ENCODE assay signal across 11 mouse cellular contexts in the genomic region with DNA sequence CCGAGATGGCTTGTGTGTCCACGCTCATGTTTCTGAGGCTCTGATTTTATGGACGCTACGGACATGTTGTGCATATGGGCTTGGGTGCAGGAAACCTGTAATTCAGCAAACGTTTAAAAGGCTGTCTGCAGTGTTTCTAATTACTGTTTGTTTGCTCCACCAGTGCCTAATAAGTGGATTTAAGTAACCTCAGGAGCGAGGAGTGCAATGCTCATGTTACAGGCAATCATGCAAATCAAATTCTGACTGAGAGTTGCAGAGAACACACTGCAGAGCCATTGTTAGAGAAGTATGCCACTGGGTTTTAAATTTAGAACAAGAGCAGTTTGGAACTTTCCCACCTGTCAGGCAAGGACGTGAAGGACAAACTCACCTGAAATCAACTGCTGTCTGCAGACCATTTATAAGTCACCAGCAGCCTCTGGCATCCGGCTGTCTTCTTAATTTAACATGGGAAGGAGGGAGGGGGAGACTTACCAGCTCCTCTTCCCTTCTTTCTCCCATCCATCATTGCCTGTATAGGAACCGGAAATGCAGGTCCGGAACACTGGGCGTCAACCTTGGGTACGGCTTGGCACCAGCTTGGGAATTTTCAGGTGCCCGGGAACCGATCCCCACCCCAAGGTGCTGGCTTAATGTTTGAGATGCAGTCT. TPM values are rescaled to one million over a fixed set of nuclear protein-coding genes. Genes with fewer than 3 reads are reported as not detected.
DNase-seq lines count a peak whose midpoint lies in the region; ATAC-seq and TF ChIP-seq lines count a peak whose summit lies in the region.
"Had no signal": no experiment of that assay in that cellular context is flagged by ENCODE, and none has a peak within 500 bp of the region (broad histone marks: within the 10 kb centered on the region; RNA-seq: fewer than 3 reads in every experiment).

No protein-coding gene starts in this region.

- no peak for DNase-seq in heart, adult 2 months
- DNase-seq in R1 (ENCODE audit: low read depth, low spot score), result peak; percentile 86
- no peak for DNase-seq in left cerebral cortex, postnatal 4 days
- no peak for DNase-seq in urinary bladder, postnatal 4 days (ENCODE audit: low spot score in 2 of 2)
- no peak for DNase-seq in right cerebral cortex, postnatal 10 days (ENCODE audit: low spot score in 2 of 2)
- DNase-seq: thymus, postnatal 4 days had no signal

- no peak for TF ChIP-seq EP300 in heart, adult 2 months (IDR thresholded peaks at IDR 0.05; ENCODE audit: insufficient read depth, low read depth, low read length)

- peaks cover 24 to 38% of the 10 kb centered on the region in 2 experiments for H3K4me1 ChIP-seq in heart, embryonic 14.5 days (ENCODE audit: control insufficient read depth in 2 of 2, insufficient read depth in 2 of 2, low read length in 2 of 2)
- H3K4me1 ChIP-seq in heart, adult 2 months (ENCODE audit: control insufficient read depth, insufficient read depth, low read length), result peaks cover 22% of the 10 kb centered on the region
- H3K4me1 ChIP-seq in hindbrain, embryonic 16.5 days (ENCODE audit: control insufficient read depth, insufficient read depth, low read depth, low read length), result peaks cover 29% of the 10 kb centered on the region
- H3K4me1 ChIP-seq in limb, embryonic 13.5 days, result peaks cover 50% of the 10 kb centered on the region

- H3K27ac ChIP-seq in heart, embryonic 14.5 days (replicated peaks in 1 of 2; ENCODE audit: control insufficient read depth in 1 of 2, insufficient read depth in 1 of 2, low read depth in 2 of 2, low read length in 2 of 2), result peak overlapping the region; percentile 29 to 58
- no peak overlapping the region; the same call in 1 of the 2 replicates for H3K27ac ChIP-seq in heart, adult 2 months
- H3K27ac ChIP-seq in hindbrain, embryonic 16.5 days (ENCODE audit: low read depth, low read length), result peak overlapping the region; percentile 62
- peak overlapping the region; percentile 56; the same call in 1 of the 2 replicates for H3K27ac ChIP-seq in limb, embryonic 13.5 days
- H3K27ac ChIP-seq: neural tube, embryonic 12.5 days had no signal

- no peak overlapping the region for H3K4me3 ChIP-seq in heart, embryonic 14.5 days (ENCODE audit: control insufficient read depth in 1 of 2, insufficient read depth in 1 of 2, low read depth in 1 of 2, low read length in 2 of 2)
- H3K4me3 ChIP-seq in heart, adult 2 months, result no peak overlapping the region
- H3K4me3 ChIP-seq in hindbrain, embryonic 16.5 days (ENCODE audit: low read length), result no peak overlapping the region
- H3K4me3 ChIP-seq in limb, embryonic 13.5 days, result no peak overlapping the region
- H3K4me3 ChIP-seq: neural tube, embryonic 12.5 days had no signal

- no peaks in the 10 kb centered on the region; the same call in 1 of the 2 replicates for H3K79me2 ChIP-seq in heart, adult 2 months (replicated peaks; ENCODE audit: control insufficient read depth, insufficient read depth, low read length)

- H3K9me3 ChIP-seq in heart, embryonic 14.5 days (ENCODE audit: control insufficient read depth, low read length), result no peaks in the 10 kb centered on the region
- no peaks in the 10 kb centered on the region for H3K9me3 ChIP-seq in hindbrain, embryonic 16.5 days (ENCODE audit: control insufficient read depth, low read length)
- H3K9me3 ChIP-seq in limb, embryonic 13.5 days, result no peaks in the 10 kb centered on the region
- H3K9me3 ChIP-seq: neural tube, embryonic 12.5 days had no signal

- TF ChIP-seq CTCF in heart, adult 2 months (IDR thresholded peaks at IDR 0.05), result no peak

- intact Hi-C loops in heart, adult 2 months (cut with DNase I), result no loop called here
- intact Hi-C loops in left cerebral cortex, postnatal 4 days (cut with DNase I), result no loop called here

- no peak overlapping the region for H3K9ac ChIP-seq in heart, embryonic 14.5 days (ENCODE audit: low read length)
- H3K9ac ChIP-seq in heart, adult 2 months (ENCODE audit: low read depth, low read length), result no peak overlapping the region
- H3K9ac ChIP-seq in hindbrain, embryonic 16.5 days (ENCODE audit: low read depth, low read length), result 0 out of 2 replicates have a peak overlapping the region, but pooled peaks have one; percentile 15
- H3K9ac ChIP-seq in limb, embryonic 13.5 days, result 0 out of 2 replicates have a peak overlapping the region, but pooled peaks have one; percentile 13
- H3K9ac ChIP-seq: neural tube, embryonic 12.5 days had no signal

- no peaks in the 10 kb centered on the region for H3K27me3 ChIP-seq in heart, embryonic 14.5 days (ENCODE audit: control insufficient read depth, insufficient read depth, low read length)
- no peaks in the 10 kb centered on the region for H3K27me3 ChIP-seq in heart, adult 2 months (ENCODE audit: control insufficient read depth, insufficient read depth, low read length)
- H3K27me3 ChIP-seq in hindbrain, embryonic 16.5 days (replicated peaks; ENCODE audit: control insufficient read depth, insufficient read depth, low read length), result no peaks in the 10 kb centered on the region
- no peaks in the 10 kb centered on the region for H3K27me3 ChIP-seq in limb, embryonic 13.5 days
- H3K27me3 ChIP-seq: CH12.LX; neural tube, embryonic 12.5 days had no signal

- 68% methylated on average over 14 of the region's 14 CpGs for WGBS in heart, embryonic 14.5 days
- WGBS in heart, adult 2 months, result 67% methylated on average over 14 of the region's 14 CpGs
- 62% methylated on average over 14 of the region's 14 CpGs for WGBS in hindbrain, embryonic 16.5 days
- WGBS in limb, embryonic 13.5 days, result 31% methylated on average over 14 of the region's 14 CpGs

- no peak for ATAC-seq in heart, embryonic 14.5 days (ENCODE audit: insufficient number of reproducible peaks, insufficient read depth, low FRiP score, low read depth)
- ATAC-seq in hindbrain, embryonic 16.5 days, result no peak
- no peak for ATAC-seq in limb, embryonic 13.5 days (ENCODE audit: low FRiP score, low read depth)

- no peaks in the 10 kb centered on the region; the same call in 1 of the 2 replicates for H3K36me3 ChIP-seq in heart, embryonic 14.5 days (ENCODE audit: control insufficient read depth, insufficient read depth, low read length)
- H3K36me3 ChIP-seq in heart, adult 2 months (ENCODE audit: control insufficient read depth, insufficient read depth, low read length), result no peaks in the 10 kb centered on the region
- no peaks in the 10 kb centered on the region for H3K36me3 ChIP-seq in hindbrain, embryonic 16.5 days (ENCODE audit: control insufficient read depth, insufficient read depth, low read length)
- H3K36me3 ChIP-seq in limb, embryonic 13.5 days, result peaks cover 9% of the 10 kb centered on the region
- H3K36me3 ChIP-seq: neural tube, embryonic 12.5 days had no signal

- H3K4me2 ChIP-seq in heart, embryonic 14.5 days (ENCODE audit: low read length), result no peak overlapping the region
- no peak overlapping the region for H3K4me2 ChIP-seq in hindbrain, embryonic 16.5 days (ENCODE audit: low read length)
- peak overlapping the region; percentile 39 for H3K4me2 ChIP-seq in limb, embryonic 13.5 days (replicated peaks)

- TF ChIP-seq POLR2A in heart, adult 2 months (IDR thresholded peaks at IDR 0.05; ENCODE audit: insufficient read depth, low read depth, low read length), result no peak

RNA-seq across cellular contexts. Expression of a gene that starts 39.0 kb away (rescaled TPM):
- polyA plus RNA-seq in heart, embryonic 14.5 days (2014; fragmentation: Nextera tagmentation; extraction: Ambion mirVana), result 35.9 and 37.2 TPM in 2 replicates
- 10 to 100 TPM; 17.3 to 19.6 TPM for total RNA-seq in heart, adult 2 months (2021)
- 14.1 and 22.5 TPM in 2 replicates for polyA plus RNA-seq in heart, adult 2 months (2012; rRNA removed)
- polyA plus RNA-seq in hindbrain, embryonic 16.5 days (2015; fragmentation: Nextera tagmentation; extraction: Ambion mirVana), result 25.0 and 30.6 TPM in 2 replicates
- polyA plus RNA-seq in limb, embryonic 13.5 days (2015; fragmentation: Nextera tagmentation; extraction: Ambion mirVana), result 49.9 and 54.2 TPM in 2 replicates
- 10 to 100 TPM; 26.9 to 27.2 TPM for total RNA-seq in left cerebral cortex, postnatal 4 days (2021)

Comparison
In these comparisons a context has a peak if more than half of its experiments do, and no peak if none do; other contexts are left out.
1. H3K9ac ChIP-seq: peak in hindbrain, embryonic 16.5 days (single experiment) and limb, embryonic 13.5 days (single experiment); none in heart, embryonic 14.5 days (single experiment) and heart, adult 2 months (single experiment).